Mouse (Mus musculus): ENCODE measurements around the gene Gpr162. TPM values are rescaled to one million over a fixed set of nuclear protein-coding genes. Genes with fewer than 3 reads are reported as not detected.

The Gpr162 gene
- total RNA-seq, 1 experiment: 1.7 TPM

GRCm38 (mm10) chr6:124840241-124841167 is 23.3 kb downstream of the Gpr162 start, which contains the start of gene Gnb3:
Gnb3 (minus strand) TSS chr6:124840275.
- in situ Hi-C loops (cut with MboI; ENCODE audit: low sequenced_read_pairs in 2 of 2, unreplicated experiment in 2 of 2): no loop called here
- no peak for DNase-seq (ENCODE audit: low read depth, low spot score)
- no peak for TF ChIP-seq CHD2 (IDR thresholded peaks at IDR 0.05; ENCODE audit: low read depth, low read length)
- TF ChIP-seq HCFC1 (IDR thresholded peaks at IDR 0.05; ENCODE audit: borderline replicate concordance, insufficient read depth, low read length): no peak
- no peak for TF ChIP-seq MAFK (IDR thresholded peaks at IDR 0.05; ENCODE audit: insufficient read depth, low read depth, low read length)
- TF ChIP-seq ZC3H11A (IDR thresholded peaks at IDR 0.05; ENCODE audit: borderline replicate concordance, low read depth, low read length): no peak
- no peak for TF ChIP-seq ZNF384 (IDR thresholded peaks at IDR 0.05; ENCODE audit: low read depth, low read length)
- Histone ChIP-seq H3K9ac (ENCODE audit: insufficient read depth, low read depth, low read length, poor library complexity, severe bottlenecking) (no peak within 1 kb of the TSS), H3K9me3 (ENCODE audit: control insufficient read depth, insufficient read depth, low read depth, low read length) (no peaks in the 10 kb centered on the region), H3K27ac (ENCODE audit: insufficient read depth, low read depth, low read length, poor library complexity, severe bottlenecking) (no peak within 1 kb of the TSS), H3K4me3 (ENCODE audit: insufficient read depth in 1 of 2, low read depth in 1 of 2, low read length in 2 of 2, poor library complexity in 1 of 2, severe bottlenecking in 1 of 2) (no peak within 1 kb of the TSS), H3K4me1 (ENCODE audit: control insufficient read depth in 2 of 2, insufficient read depth in 2 of 2, low read length in 2 of 2, poor library complexity in 1 of 2) (peaks cover 0 to 8% of the 10 kb centered on the region in 2 experiments; a peak in 1 of 4 replicates), H3K36me3 (ENCODE audit: control insufficient read depth, insufficient read depth, low read length, poor library complexity, severe bottlenecking) (no peaks in the 10 kb centered on the region)

- Histone ChIP-seq H3K9ac (ENCODE audit: insufficient read depth, low read depth, low read length, poor library complexity, severe bottlenecking) (no peak overlapping the region), H3K27ac (ENCODE audit: insufficient read depth, low read depth, low read length, poor library complexity, severe bottlenecking) (no peak overlapping the region), H3K36me3 (ENCODE audit: control insufficient read depth, insufficient read depth, low read length, poor library complexity, severe bottlenecking) (no peaks in the 10 kb centered on the region), H3K4me3 (ENCODE audit: insufficient read depth in 1 of 2, low read depth in 1 of 2, low read length in 2 of 2, poor library complexity in 1 of 2, severe bottlenecking in 1 of 2) (no peak overlapping the region), H3K4me1 (ENCODE audit: control insufficient read depth in 2 of 2, insufficient read depth in 2 of 2, low read length in 2 of 2, poor library complexity in 1 of 2) (peaks cover 0 to 11% of the 10 kb centered on the region in 2 experiments; a peak in 1 of 4 replicates), H3K9me3 (ENCODE audit: control insufficient read depth, insufficient read depth, low read depth, low read length) (no peaks in the 10 kb centered on the region)
- DNase-seq (ENCODE audit: low read depth, low spot score): no peak
- no peak for TF ChIP-seq ZC3H11A (IDR thresholded peaks at IDR 0.05; ENCODE audit: borderline replicate concordance, low read depth, low read length)
- TF ChIP-seq ZNF384 (IDR thresholded peaks at IDR 0.05; ENCODE audit: low read depth, low read length): no peak
- no peak for TF ChIP-seq HCFC1 (IDR thresholded peaks at IDR 0.05; ENCODE audit: borderline replicate concordance, insufficient read depth, low read length)
- TF ChIP-seq MAFK (IDR thresholded peaks at IDR 0.05; ENCODE audit: insufficient read depth, low read depth, low read length): no peak
- no peak for TF ChIP-seq CHD2 (IDR thresholded peaks at IDR 0.05; ENCODE audit: low read depth, low read length)
- in situ Hi-C loops (cut with MboI; ENCODE audit: low sequenced_read_pairs in 2 of 2, unreplicated experiment in 2 of 2): no loop called here
Observed at GRCm38 (mm10) chr6:124839805-124840204, 24.0 kb downstream of the Gpr162 start.

GRCm38 (mm10) chr6:124836411-124836810 is 27.4 kb downstream of the Gpr162 start:
- H3K36me3 ChIP-seq (ENCODE audit: control insufficient read depth, insufficient read depth, low read length, poor library complexity, severe bottlenecking): peaks cover 26% of the 10 kb centered on the region
- H3K4me3 ChIP-seq (ENCODE audit: insufficient read depth in 1 of 2, low read depth in 1 of 2, low read length in 2 of 2, poor library complexity in 1 of 2, severe bottlenecking in 1 of 2): no peak overlapping the region
- H3K9me3 ChIP-seq (ENCODE audit: control insufficient read depth, insufficient read depth, low read depth, low read length): no peaks in the 10 kb centered on the region
- in situ Hi-C loops (cut with MboI; ENCODE audit: low sequenced_read_pairs in 2 of 2, unreplicated experiment in 2 of 2): no loop called here
- H3K27ac ChIP-seq (ENCODE audit: insufficient read depth, low read depth, low read length, poor library complexity, severe bottlenecking): no peak overlapping the region
- H3K9ac ChIP-seq (ENCODE audit: insufficient read depth, low read depth, low read length, poor library complexity, severe bottlenecking): no peak overlapping the region
- DNase-seq (ENCODE audit: low read depth, low spot score): no peak
- TF ChIP-seq ZC3H11A (IDR thresholded peaks at IDR 0.05; ENCODE audit: borderline replicate concordance, low read depth, low read length) (no peak), MAFK (IDR thresholded peaks at IDR 0.05; ENCODE audit: insufficient read depth, low read depth, low read length) (no peak), HCFC1 (IDR thresholded peaks at IDR 0.05; ENCODE audit: borderline replicate concordance, insufficient read depth, low read length) (no peak), CHD2 (IDR thresholded peaks at IDR 0.05; ENCODE audit: low read depth, low read length) (no peak), ZNF384 (IDR thresholded peaks at IDR 0.05; ENCODE audit: low read depth, low read length) (no peak)
- H3K4me1 ChIP-seq (ENCODE audit: control insufficient read depth in 2 of 2, insufficient read depth in 2 of 2, low read length in 2 of 2, poor library complexity in 1 of 2): peaks cover 0 to 10% of the 10 kb centered on the region in 2 experiments; a peak in 1 of 4 replicates

- in situ Hi-C loops (cut with MboI; ENCODE audit: low sequenced_read_pairs in 2 of 2, unreplicated experiment in 2 of 2): no loop called here
- Histone ChIP-seq H3K4me1 (ENCODE audit: control insufficient read depth in 2 of 2, insufficient read depth in 2 of 2, low read length in 2 of 2, poor library complexity in 1 of 2) (peaks cover 0 to 10% of the 10 kb centered on the region in 2 experiments; a peak in 1 of 4 replicates), H3K9me3 (ENCODE audit: control insufficient read depth, insufficient read depth, low read depth, low read length) (no peaks in the 10 kb centered on the region), H3K36me3 (ENCODE audit: control insufficient read depth, insufficient read depth, low read length, poor library complexity, severe bottlenecking) (peaks cover 28% of the 10 kb centered on the region), H3K9ac (ENCODE audit: insufficient read depth, low read depth, low read length, poor library complexity, severe bottlenecking) (no peak overlapping the region), H3K27ac (ENCODE audit: insufficient read depth, low read depth, low read length, poor library complexity, severe bottlenecking) (no peak overlapping the region), H3K4me3 (ENCODE audit: insufficient read depth in 1 of 2, low read depth in 1 of 2, low read length in 2 of 2, poor library complexity in 1 of 2, severe bottlenecking in 1 of 2) (no peak overlapping the region)
- no peak for DNase-seq (ENCODE audit: low read depth, low spot score)
- TF ChIP-seq ZNF384 (IDR thresholded peaks at IDR 0.05; ENCODE audit: low read depth, low read length): no peak
- TF ChIP-seq MAFK (IDR thresholded peaks at IDR 0.05; ENCODE audit: insufficient read depth, low read depth, low read length): no peak
- TF ChIP-seq ZC3H11A (IDR thresholded peaks at IDR 0.05; ENCODE audit: borderline replicate concordance, low read depth, low read length): no peak
- no peak for TF ChIP-seq HCFC1 (IDR thresholded peaks at IDR 0.05; ENCODE audit: borderline replicate concordance, insufficient read depth, low read length)
- TF ChIP-seq CHD2 (IDR thresholded peaks at IDR 0.05; ENCODE audit: low read depth, low read length): no peak
Observed at GRCm38 (mm10) chr6:124835531-124835930, 28.3 kb downstream of the Gpr162 start.

Data from ES-E14 (cell line).